ENCODE assay signal across 12 mouse cellular contexts in genomic region chr15:63163550-63164279, GRCm38 (mm10).
A peak's percentile ranks its signal among the peaks of the same experiment; 100 is the strongest.
DNase-seq lines count a peak whose midpoint lies in the region; ATAC-seq and TF ChIP-seq lines count a peak whose summit lies in the region.
"Had no signal": no experiment of that assay in that cellular context is flagged by ENCODE, and none has a peak within 500 bp of the region (broad histone marks: within the 10 kb centered on the region; RNA-seq: fewer than 3 reads in every experiment).

No protein-coding gene starts in this region.

- no peak overlapping the region for H3K27ac ChIP-seq in forebrain, embryonic 13.5 days
- no peak overlapping the region for H3K27ac ChIP-seq in forebrain, embryonic 11.5 days (ENCODE audit: low read depth, low read length)
- H3K27ac ChIP-seq in liver, adult 2 months (replicated peaks; ENCODE audit: insufficient read depth, low read depth, low read length): no peak overlapping the region
- H3K27ac ChIP-seq in embryonic facial prominence, embryonic 10.5 days (replicated peaks): 0 out of 2 replicates have a peak overlapping the region, but pooled peaks have one; percentile 37
- no peak overlapping the region for H3K27ac ChIP-seq in neural tube, embryonic 12.5 days
- H3K27ac ChIP-seq: left cerebral cortex, adult 2 months had no signal

- no peaks in the 10 kb centered on the region for H3K36me3 ChIP-seq in forebrain, embryonic 13.5 days (ENCODE audit: poor library complexity, severe bottlenecking)
- H3K36me3 ChIP-seq in forebrain, embryonic 11.5 days (ENCODE audit: control insufficient read depth, insufficient read depth, low read length): no peaks in the 10 kb centered on the region
- no peaks in the 10 kb centered on the region for H3K36me3 ChIP-seq in liver, adult 2 months (ENCODE audit: control insufficient read depth, insufficient read depth, low read length)
- no peaks in the 10 kb centered on the region for H3K36me3 ChIP-seq in embryonic facial prominence, embryonic 10.5 days (replicated peaks)
- no peaks in the 10 kb centered on the region for H3K36me3 ChIP-seq in neural tube, embryonic 12.5 days

- H3K4me1 ChIP-seq in forebrain, embryonic 13.5 days: no peaks in the 10 kb centered on the region
- no peaks in the 10 kb centered on the region for H3K4me1 ChIP-seq in forebrain, embryonic 11.5 days (replicated peaks; ENCODE audit: control insufficient read depth, insufficient read depth, low read length)
- no peaks in the 10 kb centered on the region for H3K4me1 ChIP-seq in liver, adult 2 months (ENCODE audit: control insufficient read depth, insufficient read depth, low read length)
- H3K4me1 ChIP-seq in embryonic facial prominence, embryonic 10.5 days: peaks cover 12% of the 10 kb centered on the region
- no peaks in the 10 kb centered on the region for H3K4me1 ChIP-seq in neural tube, embryonic 12.5 days

- no peaks in the 10 kb centered on the region for H3K9me3 ChIP-seq in forebrain, embryonic 13.5 days (replicated peaks)
- no peaks in the 10 kb centered on the region for H3K9me3 ChIP-seq in forebrain, embryonic 11.5 days (ENCODE audit: control insufficient read depth, low read length)
- H3K9me3 ChIP-seq in embryonic facial prominence, embryonic 10.5 days: no peaks in the 10 kb centered on the region
- H3K9me3 ChIP-seq in neural tube, embryonic 12.5 days: no peaks in the 10 kb centered on the region

- ATAC-seq in forebrain, embryonic 13.5 days: peak; percentile 48; the same call in 1 of the 2 replicates
- ATAC-seq in forebrain, embryonic 11.5 days (replicated peaks; ENCODE audit: low FRiP score): no peak
- peak; percentile 56 for ATAC-seq in neural tube, embryonic 12.5 days (ENCODE audit: low FRiP score, low read depth)

- no peak for DNase-seq in forebrain, embryonic 11.5 days (ENCODE audit: low spot score)
- peak; percentile 3 for DNase-seq in liver, adult 2 months (ENCODE audit: extremely low read depth, low read depth, low spot score)
- DNase-seq in liver: no peak
- DNase-seq in embryonic facial prominence, embryonic 10.5 days (ENCODE audit: low spot score): peak; percentile 34
- no peak for DNase-seq in left cerebral cortex, postnatal 4 days
- DNase-seq in gastrocnemius, postnatal 10 days: no peak
- DNase-seq: gastrocnemius, postnatal 25 days; heart, postnatal 14 days; lung, postnatal 36 days had no signal

- no peak overlapping the region for H3K9ac ChIP-seq in forebrain, embryonic 13.5 days
- H3K9ac ChIP-seq in forebrain, embryonic 11.5 days (ENCODE audit: low read length): no peak overlapping the region
- H3K9ac ChIP-seq in liver, adult 2 months (ENCODE audit: low read depth, low read length): no peak overlapping the region
- no peak overlapping the region for H3K9ac ChIP-seq in neural tube, embryonic 12.5 days

- no peaks in the 10 kb centered on the region for H3K79me2 ChIP-seq in liver, adult 2 months (ENCODE audit: control insufficient read depth, insufficient read depth, low read length)

- no peak for TF ChIP-seq CTCF in liver, adult 2 months (IDR thresholded peaks at IDR 0.05; ENCODE audit: low read depth, low read length)

- H3K27me3 ChIP-seq in forebrain, embryonic 13.5 days: no peaks in the 10 kb centered on the region
- H3K27me3 ChIP-seq in forebrain, embryonic 11.5 days (ENCODE audit: control insufficient read depth, insufficient read depth, low read length): no peaks in the 10 kb centered on the region
- no peaks in the 10 kb centered on the region for H3K27me3 ChIP-seq in liver, adult 2 months (ENCODE audit: control insufficient read depth, insufficient read depth, low read length)
- H3K27me3 ChIP-seq in embryonic facial prominence, embryonic 10.5 days (replicated peaks; ENCODE audit: low read depth, poor library complexity, severe bottlenecking): no peaks in the 10 kb centered on the region
- H3K27me3 ChIP-seq in neural tube, embryonic 12.5 days (replicated peaks): no peaks in the 10 kb centered on the region

- no peak for TF ChIP-seq POLR2A in liver, adult 2 months (IDR thresholded peaks at IDR 0.05; ENCODE audit: extremely low read depth, insufficient read depth, low read length)

- H3K4me2 ChIP-seq in forebrain, embryonic 13.5 days: no peak overlapping the region
- H3K4me2 ChIP-seq in forebrain, embryonic 11.5 days (ENCODE audit: low read depth, low read length, severe bottlenecking): no peak overlapping the region
- H3K4me2 ChIP-seq in neural tube, embryonic 12.5 days (replicated peaks): no peak overlapping the region

- intact Hi-C loops in left cerebral cortex, postnatal 4 days (cut with DNase I): no loop called here

- 79% methylated on average over 6 of the region's 6 CpGs for WGBS in forebrain, embryonic 13.5 days
- WGBS in forebrain, embryonic 11.5 days: 78% methylated on average over 6 of the region's 6 CpGs
- 32% methylated on average over 6 of the region's 6 CpGs for WGBS in liver, adult 2 months
- 36% methylated on average over 6 of the region's 6 CpGs for WGBS in embryonic facial prominence, embryonic 10.5 days
- WGBS in neural tube, embryonic 12.5 days: 48% methylated on average over 6 of the region's 6 CpGs

- no peak overlapping the region for H3K4me3 ChIP-seq in forebrain, embryonic 13.5 days
- no peak overlapping the region for H3K4me3 ChIP-seq in forebrain, embryonic 11.5 days (ENCODE audit: low read depth, low read length)
- H3K4me3 ChIP-seq in liver, adult 2 months (ENCODE audit: insufficient read depth, low read depth, low read length): no peak overlapping the region
- H3K4me3 ChIP-seq in embryonic facial prominence, embryonic 10.5 days: no peak overlapping the region
- H3K4me3 ChIP-seq in neural tube, embryonic 12.5 days: no peak overlapping the region
- H3K4me3 ChIP-seq: left cerebral cortex, adult 2 months had no signal

Comparison
In these comparisons a context has a peak if more than half of its experiments do, and no peak if none do; other contexts are left out.
1. DNase-seq: peak in liver, adult 2 months (single experiment) and embryonic facial prominence, embryonic 10.5 days (single experiment); none in forebrain, embryonic 11.5 days (single experiment), liver (single experiment), left cerebral cortex, postnatal 4 days (single experiment) and gastrocnemius, postnatal 10 days (single experiment).